Comparison of ENCODE assay signal across 8 mouse cellular contexts in genomic region chr6:134639210-134639609, GRCm38 (mm10). TPM values are rescaled to one million over a fixed set of nuclear protein-coding genes. Genes with fewer than 3 reads are reported as not detected.
DNase-seq lines count a peak whose midpoint lies in the region; ATAC-seq lines count a peak whose summit lies in the region.

Borcs5 (plus strand) TSS chr6:134639510.

- DNase-seq in heart, embryonic 10.5 days (ENCODE audit: low spot score) = no peak
- no peak for DNase-seq in heart, adult 11 months
- no peak for DNase-seq in adrenal gland, adult 2 months
- DNase-seq in gastrocnemius, postnatal 14 days = no peak
- no peak for DNase-seq in layer of hippocampus, postnatal 25 days (ENCODE audit: extremely low spot score in 1 of 2, low spot score in 1 of 2)
- no peak for DNase-seq in MN1 (ENCODE audit: low spot score)
- no peak for DNase-seq in embryo, embryonic 10 days (ENCODE audit: low spot score)

- no peak within 1 kb of the TSS for H3K9ac ChIP-seq in neural tube, embryonic 14.5 days (replicated peaks; ENCODE audit: low read depth, low read length)

- no peaks in the 10 kb centered on the region for H3K9me3 ChIP-seq in heart, embryonic 10.5 days
- H3K9me3 ChIP-seq in neural tube, embryonic 14.5 days (ENCODE audit: control insufficient read depth, low read length) = no peaks in the 10 kb centered on the region

- H3K27ac ChIP-seq in heart, embryonic 10.5 days = no peak within 1 kb of the TSS
- no peak within 1 kb of the TSS for H3K27ac ChIP-seq in neural tube, embryonic 14.5 days (ENCODE audit: low read depth, low read length)

- no peak within 1 kb of the TSS for H3K4me2 ChIP-seq in neural tube, embryonic 14.5 days (ENCODE audit: low read depth, low read length)

- 80% methylated on average over 3 of the region's 3 CpGs for WGBS in heart, embryonic 10.5 days
- 96% methylated on average over 3 of the region's 3 CpGs for WGBS in neural tube, embryonic 14.5 days

- H3K4me3 ChIP-seq in heart, embryonic 10.5 days = no peak within 1 kb of the TSS
- H3K4me3 ChIP-seq in neural tube, embryonic 14.5 days (ENCODE audit: low read depth, low read length) = no peak within 1 kb of the TSS

- intact Hi-C loops in gastrocnemius, postnatal 14 days (cut with DNase I; ENCODE audit: low total_unique reads) = no loop called here

- no peaks in the 10 kb centered on the region for H3K4me1 ChIP-seq in heart, embryonic 10.5 days
- H3K4me1 ChIP-seq in neural tube, embryonic 14.5 days (ENCODE audit: control insufficient read depth, insufficient read depth, low read length) = peaks cover 8% of the 10 kb centered on the region; the same call in 1 of the 2 replicates

- H3K27me3 ChIP-seq in heart, embryonic 10.5 days (ENCODE audit: insufficient read depth, poor library complexity, severe bottlenecking) = no peaks in the 10 kb centered on the region
- H3K27me3 ChIP-seq in neural tube, embryonic 14.5 days (ENCODE audit: control insufficient read depth, insufficient read depth, low read length) = no peaks in the 10 kb centered on the region

- no peaks in the 10 kb centered on the region for H3K36me3 ChIP-seq in heart, embryonic 10.5 days
- no peaks in the 10 kb centered on the region for H3K36me3 ChIP-seq in neural tube, embryonic 14.5 days (ENCODE audit: control insufficient read depth, insufficient read depth, low read length)

- ATAC-seq in neural tube, embryonic 14.5 days (ENCODE audit: low read depth) = no peak

RNA-seq across cellular contexts. Expression of gene Borcs5, which starts in this region (rescaled TPM):
- polyA plus RNA-seq in heart, embryonic 10.5 days (2016; fragmentation: Nextera tagmentation; extraction: Ambion mirVana) = 16.2 and 16.7 TPM in 2 replicates
- 10 to 100 TPM; 11.9 to 20.5 TPM for total RNA-seq in adrenal gland, adult 2 months (2021)
- polyA plus RNA-seq in adrenal gland, adult 2 months (2012; rRNA removed) = 53.5 and 57.0 TPM in 2 replicates
- total RNA-seq in gastrocnemius, postnatal 14 days (2021) = 10 to 100 TPM; 11.0 to 12.0 TPM
- total RNA-seq in layer of hippocampus, postnatal 25 days (2021) = 10 to 100 TPM; 36.1 to 39.2 TPM
- polyA plus RNA-seq in neural tube, embryonic 14.5 days (2014; fragmentation: Nextera tagmentation; extraction: Ambion mirVana) = 51.5 and 53.6 TPM in 2 replicates
